Mouse (Mus musculus) ES-Bruce4 (cell line): Measurements from ENCODE around the gene Kif7.

Experiments
- CTCF ChIP-seq: IDR thresholded peaks from one replicate; pipeline ENCODE4 v1.8.1; 2011; ENCODE audit warnings: low read depth, low read length
- POLR2A ChIP-seq: IDR thresholded peaks from one replicate; pipeline ENCODE4 v1.8.1; 2011; ENCODE audit warnings: low read length; ENCODE audit not compliant: insufficient read depth

DNA sequence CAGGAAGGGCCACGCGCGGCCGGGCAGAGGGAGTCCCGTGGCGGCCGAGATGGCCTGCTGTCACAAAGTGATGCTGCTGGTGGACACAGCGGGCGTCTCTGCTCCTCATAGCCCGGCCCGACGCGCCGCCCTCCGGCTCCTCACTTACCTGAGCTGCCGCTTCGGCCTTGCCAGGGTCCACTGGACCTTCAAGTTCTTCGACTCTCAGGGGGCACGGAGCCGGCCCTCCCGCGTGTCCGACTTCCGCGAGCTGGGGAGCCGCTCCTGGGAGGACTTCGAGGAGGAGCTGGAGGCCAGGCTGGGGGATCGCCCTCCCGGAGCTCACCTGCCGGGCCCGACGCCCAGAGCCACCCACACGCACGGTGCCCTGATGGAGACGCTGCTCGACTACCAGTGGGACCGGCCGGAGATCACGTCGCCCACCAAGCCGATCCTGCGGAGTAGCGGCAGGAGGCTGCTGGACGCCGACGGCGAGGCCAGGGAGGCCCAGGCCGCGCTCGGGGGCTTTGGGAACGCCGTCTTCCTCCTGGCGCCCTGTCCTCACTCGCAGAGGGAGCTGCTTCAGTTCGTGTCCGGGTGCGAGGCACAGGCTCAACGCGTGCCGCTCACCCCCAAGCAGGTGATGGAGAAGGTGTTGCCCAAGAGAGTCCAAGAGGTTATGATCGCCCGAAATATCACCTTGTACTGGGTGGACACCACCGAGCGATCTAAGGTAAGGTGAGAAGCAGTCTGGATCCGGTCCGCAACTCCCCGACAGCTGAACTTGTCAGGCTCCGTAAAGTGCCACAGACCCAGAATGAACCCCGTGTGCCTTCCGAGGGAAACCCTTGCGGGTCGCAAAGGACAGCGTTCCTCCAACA is 55.0 kb downstream of the Kif7 start:
- TF ChIP-seq CTCF (no peak), POLR2A (no peak)
